Mouse (Mus musculus) CH12.LX (cell line): Measurements from ENCODE around the gene Sema6c.

Source experiments
- BHLHE40 ChIP-seq: IDR thresholded peaks from 2 replicates; pipeline ENCODE4 v1.6.1; 2011; ENCODE audit warnings: mild to moderate bottlenecking, low read depth, low read length, improper control_type of control experiment
- CTCF ChIP-seq, 2 experiments: IDR thresholded peaks in 1 of 2; conservative IDR thresholded peaks in 1 of 2; 2 replicates each; pipeline ENCODE4 v1.5.1; 2011 to 2012; ENCODE audit warnings: low read depth in 2 of 2, low read length in 2 of 2, improper control_type of control experiment in 1 of 2, inconsistent platforms in 1 of 2, mild to moderate bottlenecking in 1 of 2, moderate library complexity in 1 of 2
- IRF4 ChIP-seq: IDR thresholded peaks from 2 replicates; pipeline ENCODE4 v1.6.1; 2014; ENCODE audit warnings: low read depth, mild to moderate bottlenecking, inconsistent platforms, low read length, improper control_type of control experiment
- MAZ ChIP-seq: IDR thresholded peaks from 2 replicates; pipeline ENCODE4 v1.6.1; 2012; ENCODE audit warnings: low read depth, mild to moderate bottlenecking, inconsistent platforms, low read length, improper control_type of control experiment, moderate library complexity
- RCOR1 ChIP-seq: conservative IDR thresholded peaks from 2 replicates; pipeline ENCODE4 v1.6.1; 2012; ENCODE audit warnings: low read depth, mild to moderate bottlenecking, inconsistent platforms, low read length, improper control_type of control experiment

GRCm38 (mm10) chr3:95200132-95200531 is 39.9 kb downstream of the Sema6c start:
- TF ChIP-seq RCOR1 (no peak), MAZ (no peak), BHLHE40 (no peak), IRF4 (no peak), CTCF (conservative IDR thresholded peaks at IDR 0.05 in 1 of 2, IDR thresholded peaks at IDR 0.05 in 1 of 2; ENCODE audit: low read depth in 2 of 2, low read length in 2 of 2) (no peak)
